Mouse (Mus musculus): ENCODE data around the gene Lyve1. TPM values are rescaled to one million over a fixed set of nuclear protein-coding genes. Genes with fewer than 3 reads are reported as not detected.

Gene Lyve1
- polyA plus RNA-seq, 1 experiment from 2014 or later: 26.4 TPM

GRCm38 (mm10) chr7:110843916-110844874 is 18.8 kb downstream of the Lyve1 start, which contains the start of gene Rnf141:
Rnf141 (minus strand) TSS chr7:110844457.
- Histone ChIP-seq H3K9me3 (replicated peaks; ENCODE audit: control insufficient read depth, low read length) (no peaks in the 10 kb centered on the region), H3K27ac (ENCODE audit: low read length) (peak within 1 kb of the TSS; percentile 99), H3K36me3 (ENCODE audit: control insufficient read depth, insufficient read depth) (no peaks in the 10 kb centered on the region), H3K4me2 (ENCODE audit: low read depth, low read length) (peak within 1 kb of the TSS; percentile 85), H3K4me3 (ENCODE audit: low read depth, low read length) (peak within 1 kb of the TSS; percentile 92), H3K9ac (ENCODE audit: low read depth, low read length) (peak within 1 kb of the TSS; percentile 95), H3K4me1 (ENCODE audit: control insufficient read depth, low read depth, low read length) (peaks cover 26% of the 10 kb centered on the region), H3K27me3 (ENCODE audit: control insufficient read depth, insufficient read depth, low read depth, low read length) (no peaks in the 10 kb centered on the region)
- under 1% methylated on average over 42 of the region's 42 CpGs for WGBS (ENCODE audit: insufficient replicate concordance)
- ATAC-seq (ENCODE audit: low read depth): peak; percentile 88

- Histone ChIP-seq H3K9ac (ENCODE audit: low read depth, low read length) (no peak overlapping the region), H3K4me3 (ENCODE audit: low read depth, low read length) (no peak overlapping the region), H3K36me3 (ENCODE audit: control insufficient read depth, insufficient read depth) (peaks cover 4% of the 10 kb centered on the region; the same call in 1 of the 2 replicates), H3K9me3 (replicated peaks; ENCODE audit: control insufficient read depth, low read length) (no peaks in the 10 kb centered on the region), H3K27me3 (ENCODE audit: control insufficient read depth, insufficient read depth, low read depth, low read length) (no peaks in the 10 kb centered on the region), H3K4me2 (ENCODE audit: low read depth, low read length) (peak overlapping the region; percentile 6; the same call in 1 of the 2 replicates), H3K27ac (ENCODE audit: low read length) (peak overlapping the region; percentile 54), H3K4me1 (ENCODE audit: control insufficient read depth, low read depth, low read length) (peaks cover 20% of the 10 kb centered on the region)
- peak; percentile 8; the same call in 1 of the 2 replicates for ATAC-seq (ENCODE audit: low read depth)
- 33% methylated on average over 4 of the region's 4 CpGs for WGBS (ENCODE audit: insufficient replicate concordance)
Measured at GRCm38 (mm10) chr7:110840332-110840731, 22.7 kb downstream of the Lyve1 start.

GRCm38 (mm10) chr7:110834522-110834921 is 28.5 kb downstream of the Lyve1 start:
- ATAC-seq (ENCODE audit: low read depth): no peak
- H3K27me3 ChIP-seq (ENCODE audit: control insufficient read depth, insufficient read depth, low read depth, low read length): no peaks in the 10 kb centered on the region
- peaks cover 5% of the 10 kb centered on the region; the same call in 1 of the 2 replicates for H3K4me1 ChIP-seq (ENCODE audit: control insufficient read depth, low read depth, low read length)
- H3K27ac ChIP-seq (ENCODE audit: low read length): no peak overlapping the region
- H3K4me2 ChIP-seq (ENCODE audit: low read depth, low read length): no peak overlapping the region
- peaks cover 18% of the 10 kb centered on the region for H3K36me3 ChIP-seq (ENCODE audit: control insufficient read depth, insufficient read depth)
- H3K4me3 ChIP-seq (ENCODE audit: low read depth, low read length): no peak overlapping the region
- WGBS (ENCODE audit: insufficient replicate concordance): 38% methylated on average over 3 of the region's 3 CpGs
- no peak overlapping the region for H3K9ac ChIP-seq (ENCODE audit: low read depth, low read length)
- no peaks in the 10 kb centered on the region for H3K9me3 ChIP-seq (replicated peaks; ENCODE audit: control insufficient read depth, low read length)

DNA sequence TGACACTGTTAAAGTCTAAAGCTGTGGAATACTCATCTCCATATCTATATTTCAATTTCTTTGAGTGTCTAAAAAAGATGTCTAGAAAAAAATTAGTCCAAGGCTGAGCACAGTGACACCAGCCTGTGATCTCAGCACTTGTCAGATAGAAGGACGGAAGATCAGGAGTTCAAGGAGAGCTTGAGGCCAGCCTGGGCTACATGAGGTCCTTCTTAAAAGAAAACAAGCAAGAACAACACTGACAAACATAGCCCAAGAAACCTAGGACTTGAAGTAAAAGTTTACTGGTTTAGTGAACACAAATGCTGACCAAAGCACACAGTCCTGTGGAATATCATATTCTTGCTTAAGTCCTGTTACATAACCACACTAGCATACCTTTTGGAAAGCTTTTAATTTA is 29.0 kb downstream of the Lyve1 start:
- Histone ChIP-seq H3K9ac (ENCODE audit: low read depth, low read length) (no peak overlapping the region), H3K4me2 (ENCODE audit: low read depth, low read length) (no peak overlapping the region), H3K27ac (ENCODE audit: low read length) (no peak overlapping the region), H3K36me3 (ENCODE audit: control insufficient read depth, insufficient read depth) (peaks cover 23% of the 10 kb centered on the region), H3K27me3 (ENCODE audit: control insufficient read depth, insufficient read depth, low read depth, low read length) (no peaks in the 10 kb centered on the region), H3K9me3 (replicated peaks; ENCODE audit: control insufficient read depth, low read length) (no peaks in the 10 kb centered on the region), H3K4me1 (ENCODE audit: control insufficient read depth, low read depth, low read length) (peaks cover 5% of the 10 kb centered on the region; the same call in 1 of the 2 replicates), H3K4me3 (ENCODE audit: low read depth, low read length) (no peak overlapping the region)
- ATAC-seq (ENCODE audit: low read depth): no peak
- 72% methylated on average over 1 of the region's 1 CpGs for WGBS (ENCODE audit: insufficient replicate concordance)

GRCm38 (mm10) chr7:110833024-110833423 is 30.0 kb downstream of the Lyve1 start:
- Histone ChIP-seq H3K9me3 (replicated peaks; ENCODE audit: control insufficient read depth, low read length) (no peaks in the 10 kb centered on the region), H3K36me3 (ENCODE audit: control insufficient read depth, insufficient read depth) (peaks cover 30% of the 10 kb centered on the region), H3K27ac (ENCODE audit: low read length) (no peak overlapping the region), H3K4me1 (ENCODE audit: control insufficient read depth, low read depth, low read length) (peaks cover 5% of the 10 kb centered on the region; the same call in 1 of the 2 replicates), H3K4me2 (ENCODE audit: low read depth, low read length) (no peak overlapping the region), H3K27me3 (ENCODE audit: control insufficient read depth, insufficient read depth, low read depth, low read length) (no peaks in the 10 kb centered on the region), H3K9ac (ENCODE audit: low read depth, low read length) (no peak overlapping the region), H3K4me3 (ENCODE audit: low read depth, low read length) (no peak overlapping the region)
- WGBS (ENCODE audit: insufficient replicate concordance): 39% methylated on average over 1 of the region's 1 CpGs
- ATAC-seq (ENCODE audit: low read depth): peak; percentile 21; the same call in 1 of the 2 replicates

DNA sequence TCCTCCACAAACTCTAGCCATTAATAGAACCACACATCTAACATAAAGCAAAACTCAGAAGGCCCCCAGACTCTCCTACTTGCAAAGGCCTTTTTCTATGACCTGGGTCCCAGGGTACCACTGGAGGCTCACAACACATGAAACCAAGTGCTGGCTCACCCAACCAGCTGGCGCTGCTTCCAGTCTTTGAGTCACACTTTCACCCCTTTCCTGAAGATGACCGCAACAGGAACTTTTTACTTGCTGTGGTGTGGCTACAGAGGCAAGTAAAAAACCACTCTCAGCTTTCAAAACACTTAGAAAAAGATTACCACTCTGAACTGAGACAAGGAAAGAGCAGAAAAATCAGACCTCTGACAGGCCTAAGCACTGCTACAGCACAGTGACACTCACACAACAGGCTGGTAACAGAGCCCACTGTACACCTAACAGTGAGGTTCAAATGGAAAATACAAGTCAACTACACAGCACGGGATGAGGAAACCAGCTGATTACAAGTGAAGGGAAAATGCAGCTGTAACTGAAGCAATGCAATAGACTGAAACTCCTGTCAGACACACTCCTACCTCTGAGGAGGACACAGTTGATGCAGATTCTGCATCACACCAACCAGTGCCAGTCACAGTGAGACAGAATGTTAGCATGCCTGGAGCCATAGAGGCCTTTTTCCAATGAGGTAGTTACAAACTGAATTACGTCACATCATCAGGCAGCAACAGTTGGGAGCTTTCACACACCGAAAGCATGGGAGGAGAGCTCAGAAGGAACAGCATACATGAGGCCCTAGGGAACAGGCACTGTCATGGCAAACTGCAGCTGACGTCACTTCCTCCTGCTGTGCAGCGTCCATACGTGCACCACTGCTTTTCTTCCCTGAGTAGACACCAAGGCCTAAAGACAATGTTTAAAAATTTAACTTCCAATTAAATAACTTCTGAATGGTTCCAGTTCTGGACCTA is 38.8 kb downstream of the Lyve1 start:
- peaks cover 31% of the 10 kb centered on the region for H3K4me1 ChIP-seq (ENCODE audit: control insufficient read depth, low read depth, low read length)
- 68% methylated on average over 8 of the region's 8 CpGs for WGBS (ENCODE audit: insufficient replicate concordance)
- peaks cover 34% of the 10 kb centered on the region for H3K36me3 ChIP-seq (ENCODE audit: control insufficient read depth, insufficient read depth)
- ATAC-seq (ENCODE audit: low read depth): no peak
- H3K27me3 ChIP-seq (ENCODE audit: control insufficient read depth, insufficient read depth, low read depth, low read length): no peaks in the 10 kb centered on the region
- H3K27ac ChIP-seq (ENCODE audit: low read length): peak overlapping the region; percentile 71
- H3K4me2 ChIP-seq (ENCODE audit: low read depth, low read length): no peak overlapping the region
- no peak overlapping the region for H3K9ac ChIP-seq (ENCODE audit: low read depth, low read length)
- no peak overlapping the region for H3K4me3 ChIP-seq (ENCODE audit: low read depth, low read length)
- no peaks in the 10 kb centered on the region for H3K9me3 ChIP-seq (replicated peaks; ENCODE audit: control insufficient read depth, low read length)

DNA sequence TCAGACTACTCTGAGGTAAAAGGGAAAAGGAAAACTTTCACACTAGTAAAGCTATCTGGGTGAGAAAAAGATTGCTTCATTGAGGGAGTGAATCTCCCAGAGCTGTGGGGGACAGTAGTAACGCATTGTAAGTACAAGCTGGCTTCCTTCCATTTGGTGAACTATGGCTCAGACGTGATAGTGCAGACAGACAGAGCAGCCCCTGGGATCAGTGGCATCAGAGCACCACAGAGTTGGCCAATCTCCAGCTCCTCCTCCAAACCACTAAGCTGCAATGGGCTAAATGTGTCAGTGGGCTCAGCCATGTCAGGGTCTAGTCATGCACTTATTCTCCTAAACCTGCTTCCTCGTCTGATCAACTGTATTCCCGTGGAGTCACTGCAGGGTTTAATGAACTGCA is 39.4 kb downstream of the Lyve1 start:
- no peak overlapping the region for H3K9ac ChIP-seq (ENCODE audit: low read depth, low read length)
- H3K9me3 ChIP-seq (replicated peaks; ENCODE audit: control insufficient read depth, low read length): no peaks in the 10 kb centered on the region
- 34% methylated on average over 4 of the region's 4 CpGs for WGBS (ENCODE audit: insufficient replicate concordance)
- H3K27ac ChIP-seq (ENCODE audit: low read length): peak overlapping the region; percentile 71
- H3K27me3 ChIP-seq (ENCODE audit: control insufficient read depth, insufficient read depth, low read depth, low read length): no peaks in the 10 kb centered on the region
- H3K4me3 ChIP-seq (ENCODE audit: low read depth, low read length): no peak overlapping the region
- H3K36me3 ChIP-seq (ENCODE audit: control insufficient read depth, insufficient read depth): peaks cover 27% of the 10 kb centered on the region
- peaks cover 36% of the 10 kb centered on the region for H3K4me1 ChIP-seq (ENCODE audit: control insufficient read depth, low read depth, low read length)
- no peak overlapping the region for H3K4me2 ChIP-seq (ENCODE audit: low read depth, low read length)
- ATAC-seq (ENCODE audit: low read depth): peak; percentile 64

- 0 out of 2 replicates have a peak, but pooled peaks have one; percentile 12 for ATAC-seq (ENCODE audit: low read depth)
- Histone ChIP-seq H3K4me2 (ENCODE audit: low read depth, low read length) (no peak overlapping the region), H3K9me3 (replicated peaks; ENCODE audit: control insufficient read depth, low read length) (no peaks in the 10 kb centered on the region), H3K36me3 (ENCODE audit: control insufficient read depth, insufficient read depth) (peaks cover 24% of the 10 kb centered on the region), H3K9ac (ENCODE audit: low read depth, low read length) (no peak overlapping the region), H3K4me3 (ENCODE audit: low read depth, low read length) (no peak overlapping the region), H3K27ac (ENCODE audit: low read length) (peak overlapping the region; percentile 71), H3K27me3 (ENCODE audit: control insufficient read depth, insufficient read depth, low read depth, low read length) (no peaks in the 10 kb centered on the region), H3K4me1 (ENCODE audit: control insufficient read depth, low read depth, low read length) (peaks cover 41% of the 10 kb centered on the region)
- 70% methylated on average over 8 of the region's 8 CpGs for WGBS (ENCODE audit: insufficient replicate concordance)
Measured at GRCm38 (mm10) chr7:110823076-110823475, 40.0 kb downstream of the Lyve1 start.

Data from liver, embryonic 16.5 days (tissue).